Mouse (Mus musculus): ENCODE measurements around the gene Clptm1.
A peak's percentile ranks its signal among the peaks of the same experiment; 100 is the strongest.
"Not testable (repeated sequence)": the region's sequence is repeated elsewhere in the genome, so short reads cannot be mapped to it uniquely, and the experiment has no call there.

The Clptm1 gene

GRCm38 (mm10) chr7:19691873-19692865 lies 27.3 kb upstream of the Clptm1 start, which contains the start of gene Apoc1:
Apoc1 (minus strand) TSS chr7:19692660.
- DNase-seq (ENCODE audit: low spot score), result peak; percentile 81

DNA sequence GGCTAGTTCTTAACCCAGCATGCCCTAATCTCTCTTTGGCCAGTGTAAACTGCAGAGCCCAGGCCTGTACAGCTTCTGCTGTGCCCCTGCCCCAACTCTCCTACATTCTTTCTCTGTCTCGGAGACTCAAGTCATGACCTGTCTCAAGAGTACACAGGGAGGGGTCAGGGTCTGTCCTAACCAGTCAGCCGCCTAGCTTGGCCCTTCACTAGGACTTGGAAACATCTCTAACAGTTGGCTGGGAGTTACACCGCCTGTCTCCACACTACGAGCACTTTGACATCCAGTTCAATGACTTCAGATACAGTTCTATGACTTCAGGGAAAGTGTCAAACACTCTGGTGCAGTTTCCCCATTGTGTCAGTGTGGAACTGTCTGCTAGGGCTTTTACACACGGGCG lies 26.6 kb upstream of the Clptm1 start:
- DNase-seq (ENCODE audit: low spot score), result no peak

GRCm38 (mm10) chr7:19690845-19691244 lies 26.0 kb upstream of the Clptm1 start:
- no peak for DNase-seq (ENCODE audit: low spot score)

DNA sequence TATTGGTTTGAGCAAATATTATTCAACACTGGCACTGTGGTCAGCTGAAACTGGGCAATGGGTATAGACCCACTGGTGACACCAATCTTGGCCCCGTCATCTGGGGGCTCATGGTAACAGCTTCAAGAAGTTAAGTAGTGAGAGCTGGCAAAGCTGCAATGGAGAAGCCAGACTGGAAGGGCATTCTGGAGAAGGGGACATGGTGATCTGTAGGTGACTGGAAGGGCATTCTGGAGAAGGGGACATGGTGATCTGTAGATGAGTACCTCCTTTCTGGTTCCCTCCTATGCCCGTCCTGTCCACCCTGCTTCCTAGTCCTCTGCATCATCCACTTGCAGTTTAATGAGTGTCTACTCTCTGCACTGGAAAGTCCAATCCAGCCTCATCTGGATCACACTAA lies 23.8 kb upstream of the Clptm1 start:
- DNase-seq (ENCODE audit: low spot score), result no peak

DNA sequence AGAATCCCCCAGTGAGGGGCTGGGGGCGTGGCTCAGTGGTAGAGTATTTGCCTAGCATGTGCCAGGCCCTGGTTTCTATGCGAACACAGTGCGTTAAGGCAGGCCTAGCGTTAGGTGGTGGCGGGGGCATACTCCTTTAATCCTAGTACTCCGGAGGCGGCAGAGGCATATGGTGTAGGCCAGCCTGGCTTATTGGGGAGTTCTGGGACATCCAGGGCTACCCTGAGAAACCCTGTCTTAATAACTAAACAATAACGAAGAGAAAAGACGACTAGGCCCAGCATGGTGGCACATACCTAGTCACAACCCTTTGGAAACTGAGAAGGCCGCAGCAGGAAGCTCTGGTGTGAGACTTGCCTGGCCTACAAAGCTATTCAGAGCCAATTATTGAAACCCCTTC lies 23.3 kb upstream of the Clptm1 start:
- no peak for DNase-seq (ENCODE audit: low spot score)

- not testable (repeated sequence) for DNase-seq (ENCODE audit: low spot score)
Observed at GRCm38 (mm10) chr7:19686927-19687583, 22.2 kb upstream of the Clptm1 start.

DNA sequence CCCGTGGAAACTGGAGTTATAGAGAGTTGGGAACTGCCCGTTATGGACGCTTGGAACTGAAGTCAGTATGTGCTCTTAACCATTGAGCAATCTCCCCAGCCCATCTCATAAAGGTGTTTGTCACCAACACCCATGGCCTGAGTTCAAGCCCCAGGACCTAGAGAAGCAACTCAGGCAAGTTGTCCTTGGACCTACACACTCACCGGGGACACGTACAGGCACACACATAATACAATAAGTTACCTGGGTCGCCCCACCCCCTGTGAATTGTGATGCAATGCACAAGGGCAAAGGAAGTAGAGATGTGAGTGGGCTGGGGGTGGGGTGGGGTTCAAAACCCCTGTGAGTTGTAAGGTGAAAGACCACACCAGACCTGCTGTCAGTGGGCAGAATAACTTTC lies 21.7 kb upstream of the Clptm1 start:
- DNase-seq (ENCODE audit: low spot score), result no peak

DNA sequence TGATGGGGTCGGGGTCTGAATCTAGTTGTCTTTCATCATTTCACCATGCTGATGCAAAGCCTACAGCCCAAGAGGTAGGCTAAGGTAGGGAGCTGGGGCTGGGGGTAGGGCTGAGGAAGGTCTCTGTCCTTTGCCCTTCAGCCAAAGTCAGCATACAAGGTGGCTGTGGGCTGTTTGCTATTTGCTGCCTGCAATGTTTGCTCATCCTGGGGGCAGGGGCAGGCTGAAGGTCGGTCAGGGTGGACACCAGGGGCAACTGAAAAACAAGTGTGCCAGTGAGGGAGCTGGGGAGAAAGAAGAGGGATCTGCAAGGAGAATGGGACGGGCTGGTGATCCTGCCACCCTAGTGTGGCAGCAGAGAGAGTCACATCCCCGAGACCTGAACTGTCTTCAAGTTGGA lies 20.5 kb upstream of the Clptm1 start:
- no peak for DNase-seq (ENCODE audit: low spot score)

DNA sequence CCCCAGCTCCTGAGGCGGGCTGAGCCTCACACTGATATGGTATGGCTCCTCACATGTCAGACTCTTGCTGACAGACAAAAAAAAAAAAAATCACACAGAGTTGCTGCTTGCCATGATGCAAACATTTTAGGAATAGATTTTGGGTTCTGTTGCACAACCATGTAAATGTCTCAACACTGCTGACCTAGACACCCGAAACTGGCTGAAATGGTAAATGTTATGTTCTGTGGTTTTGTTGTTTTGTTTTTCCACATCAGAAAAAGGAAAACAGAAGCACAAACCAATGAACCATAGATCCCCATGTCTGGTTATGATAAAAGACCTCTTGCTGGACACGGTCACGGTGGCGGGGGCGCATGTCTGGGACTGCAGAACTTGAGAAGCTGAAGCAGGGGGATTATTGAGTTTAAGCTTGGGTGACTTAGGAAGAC lies 19.0 kb upstream of the Clptm1 start:
- DNase-seq (ENCODE audit: low spot score), result peak; percentile 32

DNA sequence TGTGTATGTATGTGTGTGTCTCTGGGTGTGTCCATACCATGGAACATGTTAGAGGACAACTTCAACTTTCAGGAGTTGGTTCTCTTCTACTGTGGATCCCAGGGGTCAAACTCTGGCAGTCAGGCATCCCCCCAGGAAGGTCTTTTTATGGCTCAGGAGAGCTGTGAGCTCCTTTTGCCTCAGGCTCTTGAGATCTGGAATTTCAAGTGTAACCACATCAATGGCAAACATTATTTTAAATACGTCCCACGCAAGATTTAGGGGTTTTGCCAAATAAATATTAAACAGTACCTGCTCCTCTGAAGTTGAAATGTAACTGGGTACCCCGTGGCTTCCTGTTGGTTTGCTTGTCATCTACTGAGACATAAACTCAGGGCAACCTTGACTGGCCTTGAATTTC lies 18.1 kb upstream of the Clptm1 start:
- DNase-seq (ENCODE audit: low spot score), result no peak

GRCm38 (mm10) chr7:19681202-19681694 lies 16.4 kb upstream of the Clptm1 start, which contains the start of the genes Gm44805 and Apoc4:
Gm44805 (minus strand) TSS chr7:19681423.
Apoc4 (minus strand) TSS chr7:19681479.
- no peak for DNase-seq (ENCODE audit: low spot score)

DNA sequence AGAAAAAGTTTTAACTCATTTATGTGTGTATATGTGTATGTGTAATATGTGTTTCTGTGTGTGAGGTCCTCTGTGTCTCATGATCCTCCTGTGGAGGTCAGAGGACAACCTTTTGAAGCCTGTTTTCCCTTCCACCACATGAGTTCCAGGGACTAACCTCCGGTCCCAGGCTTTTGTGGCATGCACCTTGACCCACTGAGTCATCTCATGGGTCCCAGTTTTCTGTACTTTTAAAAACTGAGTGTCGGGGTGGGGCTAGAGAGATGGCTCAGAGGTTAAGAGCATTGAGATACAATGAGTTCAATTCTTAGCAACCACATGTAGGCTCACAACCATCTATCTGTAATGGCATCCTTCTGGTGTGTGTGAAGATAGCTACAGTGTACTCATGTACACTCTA lies 15.9 kb upstream of the Clptm1 start:
- no peak for DNase-seq (ENCODE audit: low spot score)

GRCm38 (mm10) chr7:19678901-19679300 lies 14.1 kb upstream of the Clptm1 start:
- DNase-seq (ENCODE audit: low spot score), result no peak

DNA sequence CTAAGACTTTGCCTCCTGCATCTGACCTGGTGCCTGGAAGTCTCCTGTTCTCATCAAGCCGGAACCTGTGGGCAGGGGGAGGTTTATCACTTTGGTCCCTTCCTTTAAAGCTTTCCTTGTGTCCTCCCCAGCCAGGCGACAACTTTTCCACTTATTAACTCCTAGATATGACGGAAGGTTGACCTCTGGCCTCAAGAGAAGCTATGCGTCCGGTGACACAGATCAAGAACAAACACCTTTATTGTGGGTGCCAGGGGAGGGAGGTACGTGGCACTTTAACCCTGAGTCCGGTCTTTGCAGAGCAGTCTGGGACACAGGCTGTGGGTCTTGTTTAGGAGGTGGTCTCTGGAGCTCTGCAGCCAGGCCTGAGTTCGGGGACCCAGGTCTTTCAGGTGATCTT lies 13.0 kb upstream of the Clptm1 start, which contains the start of gene Apoc2:
Gene Apoc2 (minus strand): TSS at position 70 of the 400 bp plus-strand sequence.
- DNase-seq (ENCODE audit: low spot score), result no peak

DNA sequence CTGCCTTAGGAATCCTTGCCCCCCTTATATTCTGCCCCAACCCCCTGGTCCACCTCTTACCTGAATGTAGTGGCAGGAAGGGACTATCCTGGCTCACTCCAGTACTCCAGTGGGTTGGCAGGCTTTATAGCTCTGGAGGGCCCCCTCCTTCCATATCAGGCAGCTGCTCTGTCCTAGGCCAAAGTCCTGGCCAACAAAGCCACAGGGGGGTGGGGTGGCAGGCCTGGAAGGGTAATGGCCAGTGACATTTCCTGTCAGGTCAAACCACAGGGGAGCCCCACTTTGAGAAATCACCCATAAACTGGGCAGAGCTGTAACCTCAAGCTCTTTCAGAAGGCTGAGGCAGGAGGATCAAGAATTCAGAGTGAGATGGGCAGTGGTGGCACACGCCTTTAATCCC lies 11.8 kb upstream of the Clptm1 start:
- no peak for DNase-seq (ENCODE audit: low spot score)

GRCm38 (mm10) chr7:19675824-19676223 lies 11.0 kb upstream of the Clptm1 start:
- no peak for DNase-seq (ENCODE audit: low spot score)

DNA sequence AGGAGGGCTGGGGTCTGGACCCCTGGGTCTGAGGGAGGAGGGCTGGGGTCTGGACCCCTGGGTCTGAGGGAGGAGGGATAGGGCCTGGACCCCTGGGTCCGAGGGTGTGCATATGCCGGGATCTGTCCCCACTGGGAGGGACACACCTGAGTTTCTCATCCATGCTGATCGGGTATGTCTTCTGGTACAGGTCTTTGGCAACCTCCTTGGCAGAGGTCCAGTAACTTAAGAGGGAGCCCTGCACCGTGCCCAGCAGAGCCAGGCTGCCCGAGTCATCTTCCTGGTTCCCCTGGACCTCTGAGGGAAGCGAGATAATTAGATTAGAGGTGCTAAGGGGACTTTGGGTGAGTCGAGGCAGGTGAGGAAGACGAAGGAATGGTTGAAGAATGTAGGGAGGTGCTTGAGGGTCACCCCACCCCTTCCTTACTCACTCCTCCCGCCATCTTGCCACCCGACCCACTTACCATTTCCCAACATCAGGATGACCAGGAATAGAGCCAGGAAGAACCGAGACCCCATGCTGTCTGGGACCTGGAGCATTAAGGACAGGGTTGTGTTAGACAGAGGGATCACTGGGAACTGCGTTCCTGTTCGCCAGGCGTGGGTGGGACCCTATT lies 8.4 kb upstream of the Clptm1 start:
- no peak for DNase-seq (ENCODE audit: low spot score)

DNA sequence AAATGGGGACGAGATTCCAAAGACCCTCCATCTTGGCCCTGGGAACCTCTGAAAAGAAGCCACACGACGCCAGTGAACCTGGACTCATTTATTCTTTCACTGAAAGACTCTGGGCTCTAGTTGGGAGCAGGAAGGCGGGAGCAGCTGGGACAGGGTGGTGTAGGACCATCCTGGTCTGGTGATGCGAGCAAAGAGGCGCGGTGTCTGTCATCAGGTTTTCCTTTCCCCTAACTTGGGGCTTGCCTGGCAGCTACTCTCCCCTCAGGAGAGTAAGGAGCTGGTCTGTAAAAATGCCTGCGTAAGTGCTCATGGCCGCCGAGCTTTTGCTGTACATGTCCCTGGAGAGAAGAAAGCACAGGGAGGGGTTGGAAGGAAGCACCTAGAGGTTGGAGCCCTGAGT lies 6.7 kb upstream of the Clptm1 start:
- no peak for DNase-seq (ENCODE audit: low spot score)

GRCm38 (mm10) chr7:19668947-19669721 lies 4.3 kb upstream of the Clptm1 start:
- DNase-seq (ENCODE audit: low spot score), result peak; percentile 94

GRCm38 (mm10) chr7:19667434-19667833 lies 2.6 kb upstream of the Clptm1 start:
- DNase-seq (ENCODE audit: low spot score), result peak; percentile 18

DNA sequence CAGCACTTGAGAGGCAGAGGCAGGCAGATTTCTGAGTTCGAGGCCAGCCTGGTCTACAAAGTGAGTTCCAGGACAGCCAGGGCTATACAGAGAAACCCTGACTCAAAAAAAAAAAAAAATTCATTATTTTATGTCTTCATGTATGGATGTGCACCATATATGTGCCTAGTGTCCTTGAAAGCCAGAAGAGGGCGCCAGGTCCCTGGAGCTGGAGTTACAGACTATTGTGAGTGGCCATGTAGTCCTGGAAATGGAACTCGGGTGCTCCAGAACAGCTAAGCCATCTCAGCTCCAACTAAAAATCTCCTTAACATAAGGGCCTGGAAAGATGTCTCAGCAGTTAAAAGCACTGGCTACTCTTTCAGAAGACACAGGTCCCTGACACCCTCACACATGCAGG lies 1.9 kb upstream of the Clptm1 start:
- DNase-seq (ENCODE audit: low spot score), result no peak

Measured in lung, postnatal 25 days (tissue).